Mouse (Mus musculus): ENCODE measurements at regions not wholly inside any gene's neighbourhood (a gene's known extent, or its start where the extent isn't known, plus 50 kb on each side); places are given as distances from the start of the nearest gene placed in this dataset.

- TF ChIP-seq POLR2A (IDR thresholded peaks at IDR 0.05; ENCODE audit: borderline replicate concordance, extremely low read depth, insufficient read depth, insufficient read length, poor library complexity, severe bottlenecking), result no peak
- no peak for TF ChIP-seq CTCF (IDR thresholded peaks at IDR 0.05; ENCODE audit: borderline replicate concordance, extremely low read depth, insufficient read depth, insufficient read length)
These were observed 711.9 kb upstream of the Nr3c2 start for GRCm38 (mm10) chr8:76187293-76187692.
